Mouse (Mus musculus) ES-CJ7 (cell line): ENCODE results near the gene Oxld1.
A peak's percentile ranks its signal among the peaks of the same experiment; 100 is the strongest.

Source experiments
- DNase-seq: peaks from one replicate; pipeline ENCODE4 v3.0.0; 2011; ENCODE audit warnings: low read depth, low spot score

Gene Oxld1

GRCm38 (mm10) chr11:120457772-120458751, at the start of gene Oxld1, which contains the start of gene Ccdc137:
TSS of gene Oxld1 (minus strand) at chr11:120458068.
TSS of gene Ccdc137 (plus strand) at chr11:120458115.
- peak; percentile 75 for DNase-seq

- DNase-seq: peak; percentile 51
Observed at GRCm38 (mm10) chr11:120506899-120507298, 49.0 kb upstream of the Oxld1 start.

GRCm38 (mm10) chr11:120505661-120506060, 47.8 kb upstream of the Oxld1 start:
- DNase-seq: no peak

GRCm38 (mm10) chr11:120501701-120502100, 43.8 kb upstream of the Oxld1 start:
- no peak for DNase-seq

GRCm38 (mm10) chr11:120501018-120501417, 43.1 kb upstream of the Oxld1 start:
- no peak for DNase-seq

GRCm38 (mm10) chr11:120500357-120500756, 42.5 kb upstream of the Oxld1 start:
- DNase-seq: no peak

GRCm38 (mm10) chr11:120499894-120500293, 42.0 kb upstream of the Oxld1 start:
- DNase-seq: no peak

- no peak for DNase-seq
Observed at GRCm38 (mm10) chr11:120498891-120499290, 41.0 kb upstream of the Oxld1 start.

GRCm38 (mm10) chr11:120498226-120498625, 40.4 kb upstream of the Oxld1 start:
- DNase-seq: no peak

- DNase-seq: no peak
Observed at GRCm38 (mm10) chr11:120497436-120497835, 39.6 kb upstream of the Oxld1 start.

- DNase-seq: no peak
Observed at GRCm38 (mm10) chr11:120493911-120494310, 36.0 kb upstream of the Oxld1 start.

- DNase-seq: no peak
Observed at GRCm38 (mm10) chr11:120493351-120493750, 35.5 kb upstream of the Oxld1 start.

- no peak for DNase-seq
Observed at GRCm38 (mm10) chr11:120492878-120493203, 35.0 kb upstream of the Oxld1 start.

- peak; percentile 50 for DNase-seq
Observed at GRCm38 (mm10) chr11:120492024-120492877, 34.4 kb upstream of the Oxld1 start.

- DNase-seq: peak; percentile 88
Observed at GRCm38 (mm10) chr11:120491317-120492023, 33.6 kb upstream of the Oxld1 start, which contains the start of gene Slc25a10. TSS of gene Slc25a10 (plus strand) at chr11:120491840.

GRCm38 (mm10) chr11:120490291-120491046, 32.6 kb upstream of the Oxld1 start:
- DNase-seq: peak; percentile 42

- DNase-seq: peak; percentile 86
Observed at GRCm38 (mm10) chr11:120489054-120489761, 31.3 kb upstream of the Oxld1 start.

- peak; percentile 34 for DNase-seq
Observed at GRCm38 (mm10) chr11:120488516-120488915, 30.6 kb upstream of the Oxld1 start.

- DNase-seq: no peak
Observed at GRCm38 (mm10) chr11:120485251-120485650, 27.4 kb upstream of the Oxld1 start.
